Mouse (Mus musculus): ENCODE measurements at regions not wholly inside any gene's neighbourhood (a gene's known extent, or its start where the extent isn't known, plus 50 kb on each side); places are given as distances from the start of the nearest gene placed in this dataset.
A peak's percentile ranks its signal among the peaks of the same experiment; 100 is the strongest.
"Not testable (repeated sequence)": the region's sequence is repeated elsewhere in the genome, so short reads cannot be mapped to it uniquely, and the experiment has no call there.

DNA sequence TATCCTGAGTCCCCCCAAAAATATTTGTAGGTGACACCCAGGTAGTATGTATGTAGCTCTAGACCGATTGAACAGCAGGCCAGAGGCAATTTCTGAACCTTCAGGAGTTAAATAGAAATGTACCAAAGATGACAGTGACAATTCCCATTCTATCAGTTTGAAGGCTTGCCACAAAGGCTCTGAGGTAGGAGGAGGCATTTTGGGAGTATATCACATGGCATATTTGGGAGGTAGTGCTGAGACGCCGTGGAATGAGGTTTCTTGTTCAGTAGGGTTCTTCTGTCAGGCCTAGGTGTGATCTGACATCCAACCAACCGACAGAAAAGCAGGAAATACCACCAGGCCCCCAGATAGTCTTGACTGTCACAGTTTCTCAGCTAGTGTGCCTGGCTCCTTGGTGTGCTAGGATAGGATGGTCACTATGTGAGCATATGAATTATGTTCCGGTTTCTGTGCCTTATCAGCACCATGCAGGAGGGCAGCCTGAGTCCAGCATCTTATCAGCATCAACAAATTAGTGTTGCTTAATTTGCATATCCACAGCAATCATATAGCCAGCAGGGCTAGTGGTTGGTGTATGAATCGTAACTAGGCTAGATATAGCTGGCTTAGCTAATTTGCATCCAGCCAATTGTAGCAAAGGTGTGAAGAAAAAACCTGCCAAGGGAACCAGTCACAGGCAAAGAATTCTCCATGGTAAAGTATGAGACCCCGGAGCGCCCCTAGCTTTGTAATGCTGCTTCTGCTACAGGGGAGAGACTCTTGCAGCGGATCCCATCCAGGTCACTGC is 136.3 kb upstream of the Bcor start:
- DNase-seq (ENCODE audit: low spot score in 2 of 2) = no peak

DNA sequence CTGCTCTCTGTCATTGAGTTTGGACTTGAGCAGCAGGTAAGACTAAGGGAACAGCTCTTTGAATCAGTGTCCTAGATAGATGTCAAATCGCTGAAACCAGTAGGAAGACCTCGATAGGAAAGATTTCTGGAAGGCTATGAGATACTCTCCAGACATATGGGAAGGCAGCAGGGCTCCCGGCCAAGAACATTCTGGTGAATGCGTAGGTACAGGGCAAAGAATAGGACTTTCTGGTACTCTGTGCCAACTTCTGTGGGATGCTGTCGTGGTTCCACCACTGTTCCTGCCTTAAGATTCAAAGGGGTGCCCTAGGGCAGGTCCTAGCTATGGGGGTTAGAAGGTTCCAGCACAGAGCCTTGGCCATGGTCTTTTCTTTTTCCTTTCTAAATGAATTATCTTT is 138.5 kb upstream of the Bcor start:
- DNase-seq (ENCODE audit: low spot score in 2 of 2) = no peak

DNA sequence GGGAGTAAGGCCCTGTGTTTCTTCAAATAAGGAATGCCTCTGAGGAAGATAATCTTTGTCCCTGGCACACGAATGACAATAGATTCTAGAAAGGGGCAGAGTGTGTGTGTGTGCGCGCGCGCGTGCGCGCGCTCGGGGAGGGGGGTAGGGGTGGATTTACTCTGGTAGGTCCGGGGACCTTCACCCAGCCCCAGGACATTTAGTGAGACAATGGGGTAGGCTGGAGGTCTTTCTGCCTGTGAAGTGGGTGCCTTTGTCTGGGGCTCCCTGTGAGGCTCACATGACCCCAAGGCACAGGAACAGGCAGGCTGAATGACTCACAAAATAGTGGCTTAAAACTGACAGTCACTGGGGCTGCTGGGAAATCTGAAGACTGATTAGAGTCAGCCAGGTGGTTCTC is 139.1 kb upstream of the Bcor start:
- DNase-seq (ENCODE audit: low spot score in 2 of 2) = no peak

DNA sequence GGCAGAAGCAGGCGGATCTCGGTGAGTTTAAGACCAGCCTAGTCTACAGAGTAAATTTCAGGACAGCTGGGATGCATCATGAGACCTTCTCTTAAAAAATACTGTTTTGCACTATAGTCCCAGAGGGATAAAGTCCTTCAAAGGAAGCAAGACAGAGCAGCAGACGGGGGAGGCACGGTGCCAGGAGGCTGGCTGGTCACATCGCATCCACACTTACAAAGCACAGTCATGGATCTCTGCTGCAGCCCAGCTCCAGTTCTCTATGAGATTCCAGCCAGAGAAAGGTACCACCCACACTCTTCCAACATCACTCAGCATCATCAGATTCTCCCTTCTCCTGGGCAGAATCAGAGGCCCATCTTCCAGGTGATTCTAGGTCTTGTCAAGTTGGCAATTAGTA is 144.5 kb upstream of the Bcor start:
- no peak for DNase-seq (ENCODE audit: low spot score in 2 of 2)

DNA sequence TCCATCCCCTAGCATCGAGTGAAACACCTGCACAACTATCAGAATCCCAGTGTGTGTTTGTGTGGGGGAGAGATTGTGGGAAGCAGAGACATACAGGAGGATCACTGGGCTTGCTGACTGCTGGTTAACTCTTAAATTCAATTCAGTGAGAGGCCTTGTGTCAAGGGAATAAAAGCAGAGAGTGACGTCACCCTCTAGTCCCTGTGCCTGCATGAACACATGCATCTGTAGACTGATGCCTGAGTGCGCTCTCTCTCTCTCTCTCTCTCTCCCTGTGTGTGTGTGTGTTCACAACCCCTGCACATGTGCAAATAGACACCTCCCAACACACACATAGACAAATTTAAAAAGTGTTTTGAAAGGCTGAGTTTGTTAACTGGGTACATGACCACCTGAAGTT is 146.8 kb upstream of the Bcor start:
- no peak for DNase-seq (ENCODE audit: low spot score in 2 of 2)

DNA sequence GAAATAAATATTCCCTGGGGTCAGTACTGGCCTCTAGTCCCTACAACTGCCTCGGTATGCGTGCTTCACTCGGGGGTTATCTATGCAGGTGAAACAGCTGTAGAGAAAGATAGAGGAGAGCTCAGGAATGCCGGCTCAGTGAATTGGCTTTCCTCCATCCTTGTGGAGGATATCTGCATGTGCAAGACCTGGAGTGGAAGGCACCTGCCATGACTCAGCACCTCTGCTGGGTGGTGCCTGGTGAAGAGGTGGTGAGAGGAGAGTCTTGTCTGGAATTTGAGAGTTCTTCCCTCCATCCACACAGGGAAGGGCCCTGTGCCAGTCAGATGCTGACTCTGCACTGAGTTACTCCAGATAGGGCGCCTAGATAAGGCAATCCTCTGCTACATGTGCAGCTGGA is 152.4 kb upstream of the Bcor start:
- DNase-seq (ENCODE audit: low spot score in 2 of 2) = peak in 1 of 2 experiments; percentile 6

DNA sequence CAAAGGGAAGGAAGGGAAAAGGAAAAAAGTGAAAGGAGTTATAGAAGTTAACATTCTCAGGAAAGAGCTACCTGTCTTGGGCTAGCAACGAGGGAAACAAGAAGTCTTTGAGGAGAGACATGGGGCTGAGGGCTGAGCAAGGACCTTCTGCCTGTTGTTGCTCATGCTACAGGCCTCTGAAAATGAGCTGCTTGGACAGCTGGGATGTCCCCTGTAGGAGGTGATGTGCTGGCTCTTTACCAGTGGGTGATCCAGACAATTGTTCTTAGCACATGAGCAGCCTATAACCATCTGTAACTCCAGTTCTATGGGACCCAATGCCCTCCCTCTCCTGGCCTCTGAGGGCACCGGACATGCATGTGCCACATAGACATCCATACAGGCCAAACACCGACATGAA is 155.5 kb upstream of the Bcor start:
- DNase-seq (ENCODE audit: low spot score in 2 of 2) = no peak

DNA sequence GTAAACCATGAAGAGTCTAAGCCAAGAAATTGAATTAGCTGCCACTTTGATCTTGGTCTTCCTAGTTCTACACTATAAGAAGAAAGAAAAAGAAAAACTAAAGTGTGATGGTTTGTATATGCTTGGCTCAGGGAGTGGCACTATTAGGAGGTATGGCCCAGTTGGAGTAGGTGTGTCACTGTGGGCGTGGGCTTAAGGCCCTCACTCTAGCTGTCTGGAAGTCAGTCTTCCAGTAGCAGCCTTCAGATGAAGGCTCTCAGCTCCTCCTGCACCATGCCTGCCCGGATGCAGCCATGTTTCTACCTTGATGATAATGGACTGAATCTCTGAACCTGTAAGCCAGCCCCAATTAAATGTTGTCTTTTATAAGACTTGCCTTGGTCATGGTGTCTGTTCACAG is 157.3 kb upstream of the Bcor start:
- DNase-seq (ENCODE audit: low spot score in 2 of 2) = not testable (repeated sequence)

DNA sequence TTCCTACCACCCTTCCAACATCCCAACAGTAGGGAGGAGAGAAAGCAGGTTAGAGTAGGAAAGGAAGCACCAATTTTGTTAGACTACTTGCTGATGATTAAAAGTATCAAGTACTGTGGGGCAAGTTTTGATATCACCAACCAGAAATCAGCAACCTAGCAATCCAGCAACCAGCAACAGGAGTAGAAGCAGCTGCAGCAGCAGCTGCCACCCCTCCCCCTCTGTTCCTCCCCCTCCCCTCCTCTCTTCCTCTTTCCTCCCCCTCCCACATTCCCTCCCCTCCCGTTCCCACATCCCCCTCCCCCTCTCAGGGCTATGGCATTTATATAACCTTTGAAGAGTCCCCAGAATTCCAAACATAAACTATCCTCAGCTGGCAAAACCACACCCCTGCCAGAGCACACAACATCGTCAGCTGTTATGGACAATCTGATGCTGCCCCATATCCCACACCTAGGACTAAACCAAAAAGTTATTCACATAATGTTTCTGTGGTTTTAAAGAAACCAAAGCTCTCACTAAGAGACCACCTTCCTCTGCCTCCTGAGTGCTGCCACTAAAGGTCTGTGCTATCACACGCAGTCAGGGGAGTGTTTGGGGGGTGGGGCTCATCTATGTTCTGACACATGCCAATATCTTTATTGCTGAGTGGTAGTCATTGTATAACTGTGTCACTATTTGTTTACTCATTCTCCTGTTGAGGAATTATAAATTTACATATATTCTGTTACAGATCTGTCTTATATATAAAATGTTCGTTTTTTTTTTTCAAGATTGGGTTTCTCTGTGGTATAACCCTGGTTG is 158.9 kb upstream of the Bcor start:
- DNase-seq (ENCODE audit: low spot score in 2 of 2) = no peak

DNA sequence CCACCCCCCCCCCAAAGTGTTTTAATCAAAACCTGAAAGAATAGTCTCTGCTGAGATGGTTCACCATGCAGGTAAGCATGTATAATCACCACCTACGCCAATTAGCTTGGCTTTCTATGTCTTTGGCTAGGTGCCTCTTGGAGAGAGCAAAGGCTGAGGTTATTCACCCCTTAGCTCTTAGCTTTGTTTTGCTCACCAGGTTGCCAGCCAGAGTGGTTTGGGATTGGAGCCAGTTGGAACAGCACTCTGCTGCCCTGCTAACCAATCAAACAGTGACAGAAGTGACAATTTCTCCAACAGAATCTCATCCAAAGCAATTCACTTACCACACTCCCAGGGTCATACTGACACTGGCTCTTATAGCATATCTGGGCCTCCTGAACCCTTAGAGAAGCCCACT is 162.3 kb upstream of the Bcor start:
- DNase-seq (ENCODE audit: low spot score in 2 of 2) = peak; percentile 10 to 16

DNA sequence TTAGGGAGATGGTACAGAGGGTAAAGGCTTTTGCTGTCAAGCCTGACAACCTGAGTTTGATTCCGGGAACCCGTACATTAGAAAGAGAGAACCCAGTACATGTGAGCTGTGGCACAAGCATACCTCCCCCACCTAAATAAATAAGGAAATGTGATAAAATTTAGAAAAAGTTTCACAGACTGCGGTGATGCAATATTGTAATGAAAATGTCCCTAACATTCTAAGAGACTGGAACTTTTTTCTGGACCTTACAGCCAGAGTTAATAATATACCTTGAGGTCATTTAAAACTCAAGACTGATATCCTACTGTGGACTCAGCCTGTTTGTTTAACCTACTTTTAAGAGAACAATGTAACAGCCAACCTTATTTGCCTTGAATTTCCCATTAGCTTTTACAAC is 163.1 kb upstream of the Bcor start:
- DNase-seq (ENCODE audit: low spot score in 2 of 2) = no peak

DNA sequence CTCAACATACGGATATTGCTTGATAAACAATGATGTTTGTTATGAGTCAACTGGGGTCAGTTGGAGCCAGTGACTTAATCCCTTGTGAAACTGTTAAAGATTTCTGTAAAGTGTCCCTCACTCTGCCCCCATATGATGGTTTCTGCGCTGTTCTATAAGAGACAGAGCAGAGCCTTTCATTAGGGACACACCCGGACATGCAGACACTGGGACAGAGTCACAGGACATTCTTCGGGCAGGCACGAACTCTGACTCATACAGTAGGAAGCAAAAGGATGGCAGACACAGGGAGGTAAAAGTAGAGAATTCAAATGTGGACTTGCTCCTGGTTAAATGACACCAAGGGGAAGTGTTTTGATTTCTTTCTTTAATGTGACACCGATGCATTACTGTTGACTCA is 163.7 kb upstream of the Bcor start:
- DNase-seq (ENCODE audit: low spot score in 2 of 2) = no peak

DNA sequence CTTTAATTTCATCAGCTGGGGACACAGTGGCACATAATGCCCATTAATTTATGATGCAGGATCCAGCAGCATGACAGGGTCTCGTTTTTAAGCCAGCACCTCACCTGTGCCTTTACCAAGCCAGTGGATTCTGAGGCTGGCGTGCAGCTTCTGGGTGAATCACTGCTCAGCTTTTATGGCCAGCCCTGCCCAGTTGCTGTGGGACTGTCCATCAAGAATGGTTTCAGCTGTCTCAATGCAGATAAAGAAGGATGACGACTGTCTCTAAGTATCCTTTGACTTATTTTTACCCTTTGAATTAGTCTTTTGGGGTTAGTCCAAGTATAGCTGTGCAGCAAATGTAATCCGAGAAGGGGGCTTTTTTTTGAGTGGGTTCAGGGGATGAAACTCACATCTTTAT is 167.3 kb upstream of the Bcor start:
- no peak for DNase-seq (ENCODE audit: low spot score in 2 of 2)

DNA sequence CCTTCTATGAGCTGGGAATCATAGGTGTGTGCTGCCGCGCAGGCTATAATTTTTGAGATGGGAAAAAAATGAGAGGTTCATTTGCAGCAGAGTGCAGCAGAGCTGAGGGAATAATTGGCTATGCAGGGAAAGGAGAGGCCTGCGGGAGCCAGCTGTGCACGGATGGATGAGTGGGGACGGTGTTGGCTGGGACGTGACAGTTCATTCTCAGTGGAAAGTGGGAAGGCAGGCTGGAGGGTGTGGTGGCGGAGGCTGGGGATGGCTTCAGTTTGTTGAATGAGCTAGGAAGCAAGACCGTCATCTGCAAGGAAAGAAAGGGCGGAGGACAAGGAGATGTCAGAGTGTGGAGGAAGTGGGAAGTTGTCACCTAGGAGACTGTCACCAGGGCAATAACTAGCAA is 180.4 kb upstream of the Bcor start:
- no peak for DNase-seq (ENCODE audit: low spot score in 2 of 2)

DNA sequence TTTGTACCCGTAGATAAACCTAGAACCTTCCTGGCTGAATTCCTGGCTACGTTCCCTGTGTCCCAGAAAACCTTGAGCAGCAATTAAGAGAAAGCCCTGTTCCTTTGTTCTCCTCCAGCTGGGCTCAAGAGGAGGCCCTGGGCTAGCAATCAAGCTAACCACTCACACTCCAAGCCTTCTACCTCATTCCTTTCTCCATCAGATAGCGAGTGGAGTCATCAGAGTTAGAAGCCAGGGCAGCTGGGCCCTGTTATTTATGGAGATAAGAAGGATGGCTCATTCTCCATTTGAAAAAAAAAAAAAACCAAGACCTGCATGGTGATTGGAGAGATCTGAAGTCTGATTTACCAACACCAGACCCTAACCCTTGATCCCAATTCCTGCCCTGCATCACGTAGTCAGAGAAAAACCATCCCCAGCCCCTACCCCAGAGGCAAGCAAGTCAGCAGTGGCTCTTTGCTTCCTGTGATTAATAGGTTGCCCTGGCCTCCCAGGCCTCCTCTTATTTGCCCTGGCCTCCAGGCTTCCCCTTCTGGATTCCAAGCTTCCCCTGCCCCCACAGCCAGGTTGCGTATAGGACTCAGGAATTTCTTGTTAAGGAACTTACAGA is 181.3 kb upstream of the Bcor start:
- DNase-seq (ENCODE audit: low spot score in 2 of 2) = no peak

DNA sequence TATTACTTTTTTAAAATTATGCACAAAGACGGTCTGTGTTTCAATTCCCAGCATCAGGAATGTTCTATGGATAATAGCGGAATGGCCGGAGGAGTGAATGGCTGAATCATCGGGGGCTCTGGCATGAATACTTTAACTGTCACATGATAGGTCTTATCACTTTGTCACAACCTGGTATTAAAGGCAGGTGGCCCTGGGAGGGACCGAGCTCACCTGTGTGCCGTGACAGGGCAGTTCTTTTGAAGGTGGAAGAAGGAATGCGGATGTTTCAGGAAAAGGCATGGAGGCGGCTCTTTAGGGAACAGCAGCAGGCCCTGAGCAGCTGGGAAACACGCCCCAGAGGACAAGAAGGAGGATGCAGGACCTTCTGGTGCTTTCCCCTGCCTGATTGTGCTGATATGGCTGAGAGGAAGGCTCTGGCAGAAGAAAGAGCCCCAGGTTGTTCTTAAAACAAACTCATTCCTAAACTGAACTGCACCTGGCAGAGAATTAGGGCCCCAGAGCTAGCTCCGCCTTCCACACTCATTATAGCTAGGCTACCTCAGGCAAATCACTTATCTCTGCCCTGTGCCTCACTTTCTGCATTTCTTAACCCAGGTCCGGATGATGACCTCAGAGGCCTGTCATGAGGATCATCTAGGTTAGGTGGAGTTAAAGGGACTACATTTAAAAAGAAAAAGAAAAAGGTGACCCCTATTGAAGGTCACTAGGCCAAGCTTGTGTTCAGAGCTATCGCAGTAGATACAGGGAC is 184.8 kb upstream of the Bcor start:
- no peak for DNase-seq (ENCODE audit: low spot score in 2 of 2)

DNA sequence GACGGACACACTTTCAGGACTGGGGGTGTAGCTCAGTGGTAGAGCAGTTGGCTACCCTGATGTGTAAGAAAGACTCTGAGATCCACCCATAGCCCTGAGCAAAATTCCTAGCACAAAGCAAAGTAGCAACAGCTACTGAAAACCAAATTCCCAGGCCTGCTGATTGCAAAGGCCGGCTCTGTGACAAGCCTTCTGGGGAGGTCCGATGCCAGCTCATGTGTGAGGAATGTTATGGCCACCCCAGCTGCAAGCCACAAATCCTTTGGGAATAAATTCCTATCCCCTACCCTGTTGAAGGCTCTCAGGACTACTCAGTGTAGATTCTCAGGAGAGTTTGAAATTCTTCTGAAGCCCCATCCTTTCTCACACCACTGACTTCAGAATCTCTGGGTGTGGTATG is 186.7 kb upstream of the Bcor start:
- DNase-seq (ENCODE audit: low spot score in 2 of 2) = no peak

DNA sequence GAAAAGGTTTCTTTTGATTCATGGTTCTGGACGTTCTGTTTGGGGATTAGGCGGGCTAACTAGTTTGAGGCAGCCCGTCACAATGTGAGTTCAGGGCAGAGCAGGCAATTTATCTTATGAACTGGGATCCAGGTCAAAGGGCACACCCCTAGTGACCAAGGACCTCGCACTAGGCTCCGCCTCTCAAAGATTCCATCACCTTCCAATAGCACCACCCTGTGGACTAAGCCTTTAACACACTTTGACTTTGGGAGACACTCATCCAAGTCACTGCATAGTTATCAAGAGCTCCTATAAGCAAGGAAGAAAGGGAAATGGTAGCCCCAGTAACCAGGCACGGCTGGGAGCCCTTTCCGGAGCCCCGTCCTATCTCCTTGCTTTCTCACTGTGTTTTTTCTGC is 188.0 kb upstream of the Bcor start:
- DNase-seq (ENCODE audit: low spot score in 2 of 2) = no peak

DNA sequence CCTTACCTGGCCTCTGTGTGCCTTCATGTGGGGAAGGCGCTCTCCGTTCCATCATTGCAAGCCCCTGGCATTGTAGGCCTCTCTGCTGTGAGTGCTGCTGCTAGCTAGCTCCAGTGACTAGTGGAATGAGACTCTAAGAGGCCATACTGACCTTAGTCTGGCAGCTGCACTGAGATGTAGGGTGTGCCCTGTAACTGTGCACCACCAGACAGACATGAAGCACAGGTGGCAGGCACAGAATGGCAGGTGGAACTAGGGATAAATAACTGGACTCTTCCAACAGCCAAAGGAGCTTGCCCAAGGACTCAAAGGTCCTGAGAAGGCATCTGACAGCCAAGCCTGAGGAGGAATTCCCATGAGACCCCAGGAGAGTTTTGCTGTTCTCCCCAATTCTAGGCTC is 194.7 kb upstream of the Bcor start:
- DNase-seq (ENCODE audit: low spot score in 2 of 2) = no peak

DNA sequence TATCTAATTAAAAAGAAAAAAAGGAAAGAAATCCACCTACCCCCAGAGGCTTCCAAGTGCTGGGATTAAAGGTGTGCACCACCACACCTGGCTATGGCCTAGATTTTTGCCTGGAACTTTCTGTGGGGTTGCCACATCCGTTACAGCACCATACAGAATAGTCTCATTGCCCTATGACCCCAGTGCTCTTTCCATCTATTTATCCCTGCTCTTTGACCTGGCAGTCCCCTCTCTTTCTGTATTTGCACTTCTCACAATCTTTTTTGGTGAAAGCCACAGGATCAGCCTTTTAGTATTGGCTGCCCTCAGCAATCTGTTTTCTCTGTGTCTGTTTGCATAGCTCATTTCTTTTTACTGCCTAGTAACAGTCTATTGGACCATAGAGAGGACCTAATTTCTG is 197.9 kb upstream of the Bcor start:
- DNase-seq (ENCODE audit: low spot score in 2 of 2) = no peak

DNA sequence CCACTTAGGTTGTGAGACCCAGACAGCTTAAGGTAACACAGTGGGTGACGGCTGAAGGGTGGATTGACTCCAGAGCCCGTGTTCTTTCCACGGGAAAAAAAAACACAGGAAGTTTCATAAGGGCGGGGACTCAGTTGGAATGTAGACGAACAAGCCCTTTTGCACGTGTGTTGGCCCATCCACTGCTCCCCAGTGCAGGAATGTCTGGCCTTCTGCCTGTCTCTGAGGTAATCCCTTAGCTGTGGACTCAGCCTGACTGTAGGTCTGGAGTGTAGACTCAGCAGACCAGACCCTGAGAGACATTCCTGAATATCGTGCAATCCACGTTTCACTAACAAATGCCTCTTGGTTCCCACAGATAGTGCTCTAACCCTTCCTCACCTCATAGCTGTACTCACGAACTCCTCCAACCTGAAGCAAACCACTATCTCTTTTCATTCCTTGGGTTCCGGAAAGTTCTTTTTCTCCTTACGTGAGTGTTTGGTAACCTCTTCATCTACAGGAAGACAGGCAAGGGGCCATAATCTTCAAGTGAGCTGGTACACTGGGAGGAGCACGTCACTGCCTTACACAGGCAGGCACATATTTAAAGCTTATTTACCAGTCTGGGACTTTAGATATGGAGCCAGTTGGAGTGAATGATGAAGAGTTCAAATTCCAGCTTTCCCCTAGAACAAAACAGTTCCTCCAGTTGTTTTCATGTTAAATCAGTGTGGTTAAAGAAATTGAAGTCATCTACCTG is 205.6 kb upstream of the Bcor start:
- DNase-seq (ENCODE audit: low spot score in 2 of 2) = peak; percentile 31 to 43

DNA sequence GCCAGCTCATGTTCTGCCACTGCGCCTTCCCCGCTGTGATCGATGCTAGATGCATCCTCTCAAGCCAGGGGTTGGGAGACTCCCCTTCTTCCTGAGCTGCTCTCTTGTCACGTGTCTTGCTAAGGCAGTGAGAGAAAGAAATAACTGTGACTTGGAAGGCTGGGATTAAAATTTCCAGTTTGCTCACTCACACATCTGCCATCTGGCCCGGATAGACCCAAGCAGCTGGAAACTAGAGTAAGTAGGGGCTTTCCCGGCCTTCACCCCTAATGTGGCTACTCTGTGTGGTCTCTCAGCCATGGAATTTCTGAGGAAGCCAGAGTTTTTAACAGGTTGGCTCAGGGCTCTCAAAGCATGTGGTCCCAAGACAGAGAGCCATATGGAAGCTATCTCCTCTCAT is 206.6 kb upstream of the Bcor start:
- peak; percentile 15 to 29 for DNase-seq (ENCODE audit: low spot score in 2 of 2)
